Mouse (Mus musculus): ENCODE measurements around the gene Uvssa.
"Not testable (repeated sequence)": the region's sequence is repeated elsewhere in the genome, so short reads cannot be mapped to it uniquely, and the experiment has no call there.

The Uvssa gene

GRCm38 (mm10) chr5:33378302-33378854 lies at the start of gene Uvssa:
TSS of gene Uvssa (plus strand) at chr5:33378549.
- in situ Hi-C loops (cut with MboI, MseI), result loop anchor here (5.0 kb wide), 4 partner anchors 41 to 1851 kb away; partner anchors contain the start of genes Ctbp1 (in 1 of the 2), Maea (in 1 of the 2), Slc4a1ap (in 1 of the 2) and Supt7l (in 1 of the 2)

- in situ Hi-C loops (cut with MboI, MseI), result loop anchor here (5.0 to 10.0 kb wide), 3 partner anchors 43 to 480 kb away; partner anchors contain the start of genes Ctbp1 (in 1 of the 2), Prr14l (in 1 of the 2) and Uvssa (in 1 of the 2)
Measured at GRCm38 (mm10) chr5:33334381-33335272, 43.7 kb upstream of the Uvssa start.

- in situ Hi-C loops (cut with MboI, MseI), result loop anchor here (5.0 to 10.0 kb wide), 3 partner anchors 42 to 481 kb away; partner anchors contain the start of genes Ctbp1 (in 1 of the 2), Prr14l (in 1 of the 2) and Uvssa (in 1 of the 2)
Measured at GRCm38 (mm10) chr5:33335273-33335976, 42.9 kb upstream of the Uvssa start, which contains the start of gene Maea. TSS of gene Maea (plus strand) at chr5:33335509.

- in situ Hi-C loops (cut with MboI, MseI), result loop anchor here (5.0 to 10.0 kb wide), 3 partner anchors 41 to 481 kb away; partner anchors contain the start of genes Ctbp1 (in 1 of the 2), Prr14l (in 1 of the 2) and Uvssa (in 1 of the 2)
Measured at GRCm38 (mm10) chr5:33335977-33336360, 42.4 kb upstream of the Uvssa start.

GRCm38 (mm10) chr5:33337206-33337605 lies 41.1 kb upstream of the Uvssa start:
- in situ Hi-C loops (cut with MboI, MseI), result loop anchor here (5.0 to 10.0 kb wide), 3 partner anchors 40 to 482 kb away; partner anchors contain the start of genes Ctbp1 (in 1 of the 2), Prr14l (in 1 of the 2) and Uvssa (in 1 of the 2)

- in situ Hi-C loops (cut with MboI, MseI), result no loop called here
Measured at GRCm38 (mm10) chr5:33341165-33341564, 37.2 kb upstream of the Uvssa start.

GRCm38 (mm10) chr5:33342248-33342647 lies 36.1 kb upstream of the Uvssa start:
- in situ Hi-C loops (cut with MboI, MseI), result not testable (repeated sequence)

GRCm38 (mm10) chr5:33342821-33343220 lies 35.5 kb upstream of the Uvssa start:
- in situ Hi-C loops (cut with MboI, MseI), result no loop called here

- in situ Hi-C loops (cut with MboI, MseI), result no loop called here
Measured at GRCm38 (mm10) chr5:33343571-33343970, 34.8 kb upstream of the Uvssa start.

- in situ Hi-C loops (cut with MboI, MseI), result no loop called here
Measured at GRCm38 (mm10) chr5:33344070-33344469, 34.3 kb upstream of the Uvssa start.

GRCm38 (mm10) chr5:33347620-33348019 lies 30.7 kb upstream of the Uvssa start:
- in situ Hi-C loops (cut with MboI, MseI), result no loop called here

- in situ Hi-C loops (cut with MboI, MseI), result no loop called here
Measured at GRCm38 (mm10) chr5:33349205-33349604, 29.1 kb upstream of the Uvssa start.

GRCm38 (mm10) chr5:33349706-33350105 lies 28.6 kb upstream of the Uvssa start:
- in situ Hi-C loops (cut with MboI, MseI), result no loop called here

GRCm38 (mm10) chr5:33351556-33352272 lies 26.6 kb upstream of the Uvssa start:
- in situ Hi-C loops (cut with MboI, MseI), result no loop called here

GRCm38 (mm10) chr5:33352273-33352645 lies 26.1 kb upstream of the Uvssa start:
- in situ Hi-C loops (cut with MboI, MseI), result no loop called here

GRCm38 (mm10) chr5:33353011-33353410 lies 25.3 kb upstream of the Uvssa start:
- in situ Hi-C loops (cut with MboI, MseI), result no loop called here

- in situ Hi-C loops (cut with MboI, MseI), result no loop called here
Measured at GRCm38 (mm10) chr5:33357494-33357893, 20.9 kb upstream of the Uvssa start.

- in situ Hi-C loops (cut with MboI, MseI), result no loop called here
Measured at GRCm38 (mm10) chr5:33358467-33358866, 19.9 kb upstream of the Uvssa start.

GRCm38 (mm10) chr5:33363263-33363662 lies 15.1 kb upstream of the Uvssa start:
- in situ Hi-C loops (cut with MboI, MseI), result no loop called here

GRCm38 (mm10) chr5:33368651-33369050 lies 9.7 kb upstream of the Uvssa start:
- in situ Hi-C loops (cut with MboI, MseI), result no loop called here

GRCm38 (mm10) chr5:33371137-33371536 lies 7.2 kb upstream of the Uvssa start:
- in situ Hi-C loops (cut with MboI, MseI), result no loop called here
